ENCODE assay signal across 23 mouse cellular contexts in the genomic region with DNA sequence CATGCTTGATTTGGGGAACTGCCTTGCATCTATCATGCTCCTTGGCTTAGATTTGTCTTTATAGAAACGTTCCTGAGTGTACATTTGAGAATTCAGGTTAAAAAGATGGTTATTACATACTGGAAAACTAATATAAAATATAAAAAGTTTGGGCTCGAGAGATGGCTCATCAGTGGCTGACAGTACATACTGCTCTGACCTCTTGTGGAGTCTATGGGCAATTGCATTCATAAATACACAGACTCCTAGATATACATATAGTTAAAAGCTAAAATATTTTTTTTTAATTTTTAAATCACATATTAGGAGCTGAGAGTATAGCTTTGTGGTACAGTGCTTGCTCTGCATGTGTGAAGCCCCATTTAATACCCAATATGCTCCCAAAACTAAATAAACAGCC. TPM values are rescaled to one million over a fixed set of nuclear protein-coding genes. Genes with fewer than 3 reads are reported as not detected.
DNase-seq lines count a peak whose midpoint lies in the region; ATAC-seq and TF ChIP-seq lines count a peak whose summit lies in the region.
"Had no signal": no experiment of that assay in that cellular context is flagged by ENCODE, and none has a peak within 500 bp of the region (broad histone marks: within the 10 kb centered on the region; RNA-seq: fewer than 3 reads in every experiment).

No protein-coding gene starts in this region.

- H3K9me3 ChIP-seq in hindbrain, postnatal 0 days (ENCODE audit: low read length) = no peaks in the 10 kb centered on the region
- H3K9me3 ChIP-seq in hindbrain, embryonic 10.5 days = no peaks in the 10 kb centered on the region
- no peaks in the 10 kb centered on the region for H3K9me3 ChIP-seq in midbrain, embryonic 14.5 days (ENCODE audit: control insufficient read depth, low read length)
- H3K9me3 ChIP-seq in midbrain, embryonic 16.5 days (replicated peaks; ENCODE audit: control insufficient read depth, low read length, poor library complexity, severe bottlenecking) = no peaks in the 10 kb centered on the region
- H3K9me3 ChIP-seq: embryonic facial prominence, embryonic 15.5 days; heart, embryonic 10.5 days; limb, embryonic 12.5 days; liver, embryonic 13.5 days; midbrain, embryonic 15.5 days had no signal

- H3K9ac ChIP-seq in hindbrain, postnatal 0 days (replicated peaks; ENCODE audit: low read length) = no peak overlapping the region
- H3K9ac ChIP-seq in midbrain, embryonic 14.5 days (replicated peaks; ENCODE audit: low read length) = no peak overlapping the region
- H3K9ac ChIP-seq in midbrain, embryonic 16.5 days (ENCODE audit: low read depth, low read length) = no peak overlapping the region
- H3K9ac ChIP-seq: embryonic facial prominence, embryonic 15.5 days; limb, embryonic 12.5 days; liver, embryonic 13.5 days; midbrain, embryonic 15.5 days had no signal

- H3K27ac ChIP-seq in hindbrain, postnatal 0 days = no peak overlapping the region
- no peak overlapping the region for H3K27ac ChIP-seq in hindbrain, embryonic 10.5 days
- H3K27ac ChIP-seq in midbrain, embryonic 14.5 days (replicated peaks; ENCODE audit: low read depth, low read length) = no peak overlapping the region
- no peak overlapping the region for H3K27ac ChIP-seq in midbrain, embryonic 16.5 days (ENCODE audit: low read length)
- H3K27ac ChIP-seq: embryonic facial prominence, embryonic 15.5 days; heart, embryonic 10.5 days; limb, embryonic 12.5 days; liver, embryonic 13.5 days; midbrain, embryonic 15.5 days had no signal

- ATAC-seq in hindbrain, postnatal 0 days = no peak
- ATAC-seq in midbrain, embryonic 14.5 days (ENCODE audit: low FRiP score, low TSS enrichment) = no peak
- no peak for ATAC-seq in midbrain, embryonic 16.5 days
- ATAC-seq: midbrain, embryonic 15.5 days had no signal

- H3K4me3 ChIP-seq in hindbrain, postnatal 0 days (ENCODE audit: low read length) = no peak overlapping the region
- H3K4me3 ChIP-seq in hindbrain, embryonic 10.5 days = no peak overlapping the region
- H3K4me3 ChIP-seq in midbrain, embryonic 14.5 days (replicated peaks; ENCODE audit: low read depth, low read length) = no peak overlapping the region
- no peak overlapping the region for H3K4me3 ChIP-seq in midbrain, embryonic 16.5 days (ENCODE audit: low read depth, low read length)
- H3K4me3 ChIP-seq: embryonic facial prominence, embryonic 15.5 days; heart, embryonic 10.5 days; limb, embryonic 12.5 days; liver, embryonic 13.5 days; midbrain, embryonic 15.5 days had no signal

- H3K27me3 ChIP-seq in hindbrain, postnatal 0 days (ENCODE audit: insufficient read depth, low read length) = no peaks in the 10 kb centered on the region
- H3K27me3 ChIP-seq in hindbrain, embryonic 10.5 days (ENCODE audit: insufficient read depth, poor library complexity, severe bottlenecking) = no peaks in the 10 kb centered on the region
- no peaks in the 10 kb centered on the region for H3K27me3 ChIP-seq in midbrain, embryonic 14.5 days (ENCODE audit: control insufficient read depth, insufficient read depth, low read length)
- H3K27me3 ChIP-seq in midbrain, embryonic 16.5 days (ENCODE audit: control insufficient read depth, insufficient read depth, low read depth, low read length) = no peaks in the 10 kb centered on the region
- H3K27me3 ChIP-seq: embryonic facial prominence, embryonic 15.5 days; limb, embryonic 12.5 days; liver, embryonic 13.5 days; midbrain, embryonic 15.5 days had no signal

- WGBS in hindbrain, postnatal 0 days = 76% methylated on average over 2 of the region's 2 CpGs
- 84% methylated on average over 2 of the region's 2 CpGs for WGBS in hindbrain, embryonic 10.5 days
- WGBS in midbrain, embryonic 14.5 days = 92% methylated on average over 2 of the region's 2 CpGs
- WGBS in midbrain, embryonic 16.5 days = 83% methylated on average over 2 of the region's 2 CpGs

- H3K4me2 ChIP-seq in hindbrain, postnatal 0 days (ENCODE audit: low read depth, low read length) = no peak overlapping the region
- no peak overlapping the region for H3K4me2 ChIP-seq in midbrain, embryonic 14.5 days (ENCODE audit: low read length)
- no peak overlapping the region for H3K4me2 ChIP-seq in midbrain, embryonic 16.5 days (ENCODE audit: low read length)
- H3K4me2 ChIP-seq: embryonic facial prominence, embryonic 15.5 days; limb, embryonic 12.5 days; liver, embryonic 13.5 days; midbrain, embryonic 15.5 days had no signal

- peak; percentile 42 for TF ChIP-seq CTCF in hindbrain, postnatal 0 days (IDR thresholded peaks at IDR 0.05; ENCODE audit: low read depth)

- no peaks in the 10 kb centered on the region for H3K4me1 ChIP-seq in hindbrain, postnatal 0 days (ENCODE audit: insufficient read depth, low read length)
- no peaks in the 10 kb centered on the region for H3K4me1 ChIP-seq in hindbrain, embryonic 10.5 days (replicated peaks)
- no peaks in the 10 kb centered on the region for H3K4me1 ChIP-seq in midbrain, embryonic 14.5 days (ENCODE audit: control insufficient read depth, insufficient read depth, low read length)
- H3K4me1 ChIP-seq in midbrain, embryonic 16.5 days (ENCODE audit: control insufficient read depth, insufficient read depth, low read length) = no peaks in the 10 kb centered on the region
- H3K4me1 ChIP-seq: embryonic facial prominence, embryonic 15.5 days; heart, embryonic 10.5 days; limb, embryonic 12.5 days; liver, embryonic 13.5 days; midbrain, embryonic 15.5 days had no signal

- no peak for DNase-seq in hindbrain, postnatal 0 days (ENCODE audit: low spot score)
- DNase-seq in hindbrain, embryonic 10.5 days (ENCODE audit: low spot score) = no peak
- DNase-seq in midbrain, embryonic 14.5 days = peak; percentile 30
- peak; percentile 29 for DNase-seq in NIH3T3 (ENCODE audit: low read depth)
- DNase-seq in ovary, postnatal 10 days (ENCODE audit: low spot score) = no peak
- no peak for DNase-seq in gastrocnemius, postnatal 10 days
- DNase-seq: adrenal gland, postnatal 25 days; cerebellum, adult 18-20 months; cerebellum, postnatal 36 days; gastrocnemius, postnatal 36 days; kidney, adult 8-10 months; kidney, postnatal 36 days; liver, embryonic 13.5 days had no signal

- peaks cover 26% of the 10 kb centered on the region; the same call in 1 of the 2 replicates for H3K36me3 ChIP-seq in hindbrain, postnatal 0 days (ENCODE audit: insufficient read depth, low read length)
- peaks cover 92% of the 10 kb centered on the region for H3K36me3 ChIP-seq in hindbrain, embryonic 10.5 days
- peaks cover 53% of the 10 kb centered on the region for H3K36me3 ChIP-seq in midbrain, embryonic 14.5 days (ENCODE audit: control insufficient read depth, insufficient read depth, low read length)
- H3K36me3 ChIP-seq in midbrain, embryonic 16.5 days (ENCODE audit: control insufficient read depth, insufficient read depth, low read length) = peaks cover 5% of the 10 kb centered on the region

RNA-seq across cellular contexts. Expression of a gene that starts 31.6 kb away (rescaled TPM):
- total RNA-seq in hindbrain, postnatal 0 days (2014; rRNA removed) = 18.5 and 23.4 TPM in 2 replicates
- polyA plus RNA-seq in hindbrain, postnatal 0 days (2015; fragmentation: Nextera tagmentation; extraction: Ambion mirVana) = 23.0 and 24.7 TPM in 2 replicates
- 46.1 and 51.4 TPM in 2 replicates for polyA plus RNA-seq in hindbrain, embryonic 10.5 days (2016; fragmentation: Nextera tagmentation; extraction: Ambion mirVana)
- 34.4 and 53.9 TPM in 2 replicates for polyA plus RNA-seq in midbrain, embryonic 14.5 days (2014; fragmentation: Nextera tagmentation; extraction: Ambion mirVana)
- 32.0 and 37.8 TPM in 2 replicates for polyA plus RNA-seq in midbrain, embryonic 16.5 days (2015; fragmentation: Nextera tagmentation; extraction: Ambion mirVana)
- 10 to 100 TPM; 24.9 to 31.0 TPM for total RNA-seq in gastrocnemius, postnatal 10 days (2021)

RNA-seq across cellular contexts. Expression of a gene that starts 31.8 kb away (rescaled TPM):
- 4.7 and 6.9 TPM in 2 replicates for total RNA-seq in hindbrain, postnatal 0 days (2014; rRNA removed)
- 9.7 and 10.2 TPM in 2 replicates for polyA plus RNA-seq in hindbrain, postnatal 0 days (2015; fragmentation: Nextera tagmentation; extraction: Ambion mirVana)
- 21.0 and 27.4 TPM in 2 replicates for polyA plus RNA-seq in hindbrain, embryonic 10.5 days (2016; fragmentation: Nextera tagmentation; extraction: Ambion mirVana)
- 11.1 and 13.8 TPM in 2 replicates for polyA plus RNA-seq in midbrain, embryonic 14.5 days (2014; fragmentation: Nextera tagmentation; extraction: Ambion mirVana)
- polyA plus RNA-seq in midbrain, embryonic 16.5 days (2015; fragmentation: Nextera tagmentation; extraction: Ambion mirVana) = 10.5 and 11.3 TPM in 2 replicates
- total RNA-seq in gastrocnemius, postnatal 10 days (2021) = 1 to 10 TPM; 6.8 to 9.2 TPM

RNA-seq across cellular contexts. Expression of a gene that starts 38.0 kb away (rescaled TPM):
- total RNA-seq in hindbrain, postnatal 0 days (2014; rRNA removed) = 1.5 and 2.1 TPM in 2 replicates
- 0.26 and 0.31 TPM in 2 replicates for polyA plus RNA-seq in hindbrain, postnatal 0 days (2015; fragmentation: Nextera tagmentation; extraction: Ambion mirVana)
- polyA plus RNA-seq in hindbrain, embryonic 10.5 days (2016; fragmentation: Nextera tagmentation; extraction: Ambion mirVana) = 0.18 and 0.26 TPM in 2 replicates
- polyA plus RNA-seq in midbrain, embryonic 14.5 days (2014; fragmentation: Nextera tagmentation; extraction: Ambion mirVana) = 0.15 TPM in 1 of 2 replicates, not detected in the other
- 0.11 TPM in 1 of 2 replicates, not detected in the other for polyA plus RNA-seq in midbrain, embryonic 16.5 days (2015; fragmentation: Nextera tagmentation; extraction: Ambion mirVana)
- 1 to 10 TPM; 3.3 to 3.4 TPM for total RNA-seq in gastrocnemius, postnatal 10 days (2021)
- total RNA-seq: neutrophil, adult 5-6 weeks had no signal
- polyA plus RNA-seq: hindbrain, embryonic 11.5 days had no signal

RNA-seq across cellular contexts. Expression of a gene that starts 38.2 kb away (rescaled TPM):
- total RNA-seq in hindbrain, postnatal 0 days (2014; rRNA removed) = 0.52 TPM in 1 of 2 replicates, not detected in the other
- not detected in 2 replicates for polyA plus RNA-seq in hindbrain, postnatal 0 days (2015; fragmentation: Nextera tagmentation; extraction: Ambion mirVana)
- polyA plus RNA-seq in hindbrain, embryonic 10.5 days (2016; fragmentation: Nextera tagmentation; extraction: Ambion mirVana) = not detected in 2 replicates
- 0.20 TPM in 1 of 2 replicates, not detected in the other for polyA plus RNA-seq in midbrain, embryonic 14.5 days (2014; fragmentation: Nextera tagmentation; extraction: Ambion mirVana)
- polyA plus RNA-seq in midbrain, embryonic 16.5 days (2015; fragmentation: Nextera tagmentation; extraction: Ambion mirVana) = not detected in 2 replicates
- total RNA-seq in gastrocnemius, postnatal 10 days (2021) = under 1 TPM in 1 of 2 experiments, not detected in 1; 0.41 TPM
- total RNA-seq: gastrocnemius, postnatal 36 days; layer of hippocampus, postnatal 10 days; neutrophil, adult 5-6 weeks had no signal
- polyA plus RNA-seq: heart, embryonic 10.5 days; heart, postnatal 0 days; liver, embryonic 13.5 days; lung, embryonic 16.5 days; midbrain, embryonic 15.5 days had no signal

Comparison
In these comparisons a context has a peak if more than half of its experiments do, and no peak if none do; other contexts are left out.
1. DNase-seq: peak in midbrain, embryonic 14.5 days (single experiment) and NIH3T3 (single experiment); none in hindbrain, postnatal 0 days (single experiment), hindbrain, embryonic 10.5 days (single experiment), ovary, postnatal 10 days (single experiment) and gastrocnemius, postnatal 10 days (single experiment).